Mouse (Mus musculus) MEL (cell line): ENCODE measurements around the gene Ints13.

ENCODE experiments used
- CHD2 ChIP-seq: IDR thresholded peaks from 2 replicates; pipeline ENCODE4 v1.6.1; 2011; ENCODE audit warnings: low read length, improper control_type of control experiment
- CTCF ChIP-seq, 3 experiments: IDR thresholded peaks in 2 of 3; conservative IDR thresholded peaks in 1 of 3; 2 replicates each; pipeline ENCODE4 v1.5.1; 2011 to 2012; ENCODE audit warnings: low read length in 3 of 3, low read depth in 2 of 3, mild to moderate bottlenecking in 2 of 3, improper control_type of control experiment in 1 of 3, inconsistent platforms in 1 of 3, mixed read lengths in 1 of 3, moderate library complexity in 1 of 3; ENCODE audit not compliant: control insufficient read depth in 1 of 3, insufficient read depth in 1 of 3, poor library complexity in 1 of 3, severe bottlenecking in 1 of 3
- E2F4 ChIP-seq: IDR thresholded peaks from 2 replicates; pipeline ENCODE4 v1.6.1; 2011; ENCODE audit warnings: low read depth, low read length, improper control_type of control experiment, borderline replicate concordance
- ELF1 ChIP-seq: IDR thresholded peaks from 2 replicates; pipeline ENCODE4 v1.6.1; 2014; ENCODE audit warnings: low read depth, mild to moderate bottlenecking, inconsistent platforms, low read length, improper control_type of control experiment, moderate library complexity
- EP300 ChIP-seq, 2 experiments: IDR thresholded peaks; 2 replicates each; pipeline ENCODE4 v1.6.1; 2011; ENCODE audit warnings: improper control_type of control experiment in 2 of 2, low read length in 2 of 2, low read depth in 1 of 2, mild to moderate bottlenecking in 1 of 2
- HCFC1 ChIP-seq: IDR thresholded peaks from 2 replicates; pipeline ENCODE4 v1.6.1; 2012; ENCODE audit warnings: low read depth, mild to moderate bottlenecking, inconsistent platforms, low read length, improper control_type of control experiment, moderate library complexity
- MEF2A ChIP-seq: IDR thresholded peaks from 2 replicates; pipeline ENCODE4 v1.6.1; 2014; ENCODE audit warnings: low read depth, mild to moderate bottlenecking, inconsistent platforms, low read length, improper control_type of control experiment; ENCODE audit not compliant: poor library complexity, insufficient replicate concordance, severe bottlenecking; ENCODE audit errors: extremely low read depth
- MYB ChIP-seq: IDR thresholded peaks from 2 replicates; pipeline ENCODE4 v1.6.1; 2011; ENCODE audit warnings: mild to moderate bottlenecking, low read depth, low read length, improper control_type of control experiment
- MYC ChIP-seq: IDR thresholded peaks from 2 replicates; pipeline ENCODE4 v1.6.1; 2011; ENCODE audit warnings: low read depth, mild to moderate bottlenecking, low read length, improper control_type of control experiment, moderate library complexity
- POLR2A ChIP-seq, 2 experiments: IDR thresholded peaks; 2 replicates each; pipeline ENCODE4 v1.6.1; 2011 to 2012; ENCODE audit warnings: low read length in 2 of 2, mild to moderate bottlenecking in 2 of 2, control low read depth in 1 of 2, improper control_type of control experiment in 1 of 2, low read depth in 1 of 2, moderate library complexity in 1 of 2; ENCODE audit not compliant: control insufficient read depth in 1 of 2, insufficient read depth in 1 of 2, poor library complexity in 1 of 2
- USF2 ChIP-seq, 2 experiments: IDR thresholded peaks; 2 replicates each; pipeline ENCODE4 v1.6.1; 2011 to 2012; ENCODE audit warnings: improper control_type of control experiment in 2 of 2, low read length in 2 of 2, borderline replicate concordance in 1 of 2, inconsistent platforms in 1 of 2, low read depth in 1 of 2, mild to moderate bottlenecking in 1 of 2; ENCODE audit not compliant: insufficient read depth in 1 of 2
- ZC3H11A ChIP-seq: IDR thresholded peaks from 2 replicates; pipeline ENCODE4 v1.6.1; 2012; ENCODE audit warnings: low read depth, mild to moderate bottlenecking, inconsistent platforms, low read length, improper control_type of control experiment
- ZMIZ1 ChIP-seq: IDR thresholded peaks from 2 replicates; pipeline ENCODE4 v1.6.1; 2012; ENCODE audit warnings: low read depth, mild to moderate bottlenecking, inconsistent platforms, low read length, improper control_type of control experiment, moderate library complexity

DNA sequence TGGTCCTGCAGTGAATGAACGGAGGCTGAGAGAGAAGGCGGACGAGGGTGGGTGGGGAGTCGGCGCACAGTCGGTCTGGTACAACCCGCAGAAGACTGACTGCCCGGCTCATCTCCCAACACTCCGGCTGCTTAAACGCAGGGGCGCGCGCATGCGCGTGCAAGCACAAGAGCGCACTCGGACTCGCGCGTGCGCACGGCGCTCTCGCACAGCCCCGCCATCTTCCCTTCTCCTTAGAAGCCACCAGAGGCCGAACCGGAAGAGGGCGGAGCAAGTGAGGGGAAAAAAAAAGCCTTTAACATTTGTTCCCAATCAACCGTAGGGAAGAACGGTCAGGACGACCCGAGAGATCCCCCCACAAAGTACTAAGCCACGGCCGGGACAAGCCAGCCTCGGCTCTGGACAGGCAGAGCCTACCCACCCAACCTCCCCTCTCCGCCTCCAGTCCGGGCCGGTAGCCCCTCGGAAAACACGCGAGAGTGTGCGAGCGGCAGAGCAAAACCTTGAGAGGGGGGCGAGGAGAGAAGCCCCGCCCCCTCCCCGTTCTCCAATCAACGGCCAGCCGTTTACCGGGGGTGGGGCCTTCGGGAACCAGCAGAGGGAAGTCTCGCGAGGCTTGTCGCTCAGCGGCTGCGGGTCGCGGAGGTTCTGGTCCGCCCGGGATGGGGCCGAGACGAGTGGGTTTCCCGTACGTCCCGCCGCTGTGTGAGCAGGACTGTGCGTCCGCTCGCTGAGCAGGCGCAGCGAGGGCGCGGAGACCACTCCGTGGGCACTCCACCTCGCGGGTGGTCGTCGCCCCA is at the start of gene Ints13:
- no peak for TF ChIP-seq CTCF (IDR thresholded peaks at IDR 0.05 in 2 of 3, conservative IDR thresholded peaks at IDR 0.05 in 1 of 3; ENCODE audit: control insufficient read depth in 1 of 3, insufficient read depth in 1 of 3, low read depth in 2 of 3, low read length in 3 of 3, poor library complexity in 1 of 3, severe bottlenecking in 1 of 3)
- no peak for TF ChIP-seq MEF2A
- TF ChIP-seq CHD2, result peak; percentile 93
- no peak for TF ChIP-seq ZC3H11A
- no peak for TF ChIP-seq EP300 (IDR thresholded peaks at IDR 0.05; ENCODE audit: low read depth in 1 of 2, low read length in 2 of 2)
- TF ChIP-seq MYB, result no peak; the same call in 1 of the 2 replicates
- TF ChIP-seq ZMIZ1, result peak; percentile 82
- TF ChIP-seq USF2 (IDR thresholded peaks at IDR 0.05; ENCODE audit: borderline replicate concordance in 1 of 2, insufficient read depth in 1 of 2, low read depth in 1 of 2, low read length in 2 of 2), result no peak
- peak; percentile 94 to 97 for TF ChIP-seq POLR2A (IDR thresholded peaks at IDR 0.05; ENCODE audit: control insufficient read depth in 1 of 2, insufficient read depth in 1 of 2, low read depth in 1 of 2, low read length in 2 of 2, poor library complexity in 1 of 2)
- no peak for TF ChIP-seq E2F4
- peak; percentile 79 for TF ChIP-seq ELF1
- peak; percentile 80 for TF ChIP-seq HCFC1
- TF ChIP-seq MYC, result no peak; the same call in 1 of the 2 replicates
